Mouse (Mus musculus) right cerebral cortex, postnatal 10 days (tissue): ENCODE measurements around the gene Tcta.
A peak's percentile ranks its signal among the peaks of the same experiment; 100 is the strongest.
"Not testable (repeated sequence)": the region's sequence is repeated elsewhere in the genome, so short reads cannot be mapped to it uniquely, and the experiment has no call there.

Experiments used
- DNase-seq, 2 experiments: peaks; one replicate each; pipeline ENCODE4 v3.0.0; 2021; ENCODE audit warnings: low spot score in 2 of 2

The Tcta gene

DNA sequence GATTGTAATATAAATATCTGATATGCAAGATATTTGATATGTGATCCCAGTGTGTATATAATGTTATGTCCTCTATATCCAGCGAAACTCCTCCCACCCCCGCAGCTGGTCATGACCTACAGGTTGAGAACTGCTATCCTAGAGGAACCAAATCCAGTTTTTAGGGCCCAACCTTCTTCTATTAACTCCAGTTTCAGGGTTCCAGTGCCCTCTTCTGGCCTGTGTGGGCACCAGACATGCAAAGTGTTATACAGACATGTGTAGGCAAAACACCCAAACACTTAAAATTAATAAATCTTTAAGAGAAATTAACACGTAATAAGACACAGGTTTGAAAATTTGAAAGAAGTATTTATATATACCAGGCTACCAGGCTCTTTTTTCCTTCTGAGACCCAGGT, 11.6 kb upstream of the Tcta start:
- no peak for DNase-seq

DNA sequence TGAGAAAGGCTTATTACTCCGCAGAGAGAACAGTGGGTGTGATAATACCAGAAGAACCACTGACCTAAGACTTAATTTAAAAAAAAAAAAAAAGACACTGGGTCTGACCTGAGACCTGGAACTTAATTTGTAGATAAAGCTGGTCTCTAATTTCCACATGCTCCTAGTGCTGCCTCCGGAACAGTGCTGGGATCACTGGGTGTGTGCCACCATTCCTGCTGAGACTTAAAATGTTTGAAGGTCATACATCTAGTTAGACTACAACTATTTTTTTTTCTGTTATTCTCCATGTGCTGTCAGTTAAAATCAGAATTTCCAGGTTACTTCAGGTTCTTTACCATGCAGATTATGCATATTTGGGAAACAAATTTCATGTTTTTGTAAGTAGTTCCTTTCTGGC, 2.2 kb upstream of the Tcta start:
- no peak for DNase-seq

DNA sequence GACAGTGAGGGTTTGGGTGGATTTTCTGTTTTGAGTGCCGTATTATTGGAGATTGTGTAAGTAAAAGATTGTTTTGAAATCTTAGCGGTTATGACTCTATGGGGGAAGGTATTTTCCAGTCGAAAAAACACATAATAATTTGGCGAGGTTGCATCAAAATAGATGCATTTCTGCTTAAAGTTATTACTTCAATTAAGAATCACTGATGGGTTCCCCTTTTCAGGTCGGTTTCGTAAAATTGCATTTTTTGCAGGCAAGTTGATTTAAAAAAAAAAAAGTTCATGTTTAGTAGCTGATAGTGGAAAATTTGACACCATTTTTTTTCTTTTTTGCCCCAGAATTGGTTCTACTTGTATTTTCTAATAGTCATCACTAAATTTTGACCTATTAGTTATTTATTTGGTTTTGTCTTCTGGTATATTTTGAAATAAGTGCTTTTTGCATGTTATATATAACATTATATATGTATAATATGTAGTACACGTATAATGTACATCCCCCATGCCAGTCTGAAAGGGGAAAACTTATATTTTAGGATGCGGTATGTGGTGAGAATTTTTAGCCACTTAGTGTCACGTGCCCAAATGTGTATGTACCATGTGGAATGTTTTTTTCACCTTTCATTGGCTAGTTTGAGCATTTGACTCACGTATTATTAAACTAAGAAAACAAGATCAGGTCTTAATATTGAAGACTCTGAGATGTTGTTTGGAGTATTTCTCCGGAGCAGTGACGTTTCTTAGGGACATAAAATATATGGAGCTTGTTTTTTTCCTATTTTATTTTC, 1.3 kb upstream of the Tcta start:
- DNase-seq: no peak

DNA sequence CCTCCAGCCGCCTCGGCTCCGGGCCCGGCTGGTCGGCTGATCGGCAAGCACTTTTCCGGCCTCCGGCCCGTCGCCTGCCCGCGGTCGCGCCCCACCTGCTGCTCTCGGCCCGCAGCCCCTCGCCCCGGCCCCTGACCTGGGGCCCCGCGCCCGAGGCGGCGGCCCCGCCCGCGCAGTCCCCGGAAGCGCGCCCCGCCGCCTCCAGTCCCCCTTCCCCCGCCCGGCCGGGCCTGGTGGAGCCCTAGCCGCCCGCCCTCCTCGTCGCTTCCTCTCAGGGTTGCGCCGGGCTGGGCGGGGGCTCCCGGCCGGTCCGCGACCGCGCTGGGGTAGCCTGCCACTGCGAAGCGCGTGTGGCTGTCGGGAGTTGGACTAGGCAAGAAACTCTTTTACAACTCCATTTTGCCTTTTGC, 616 bp upstream of the Tcta start:
- peak in 1 of 2 experiments; percentile 77 for DNase-seq

DNA sequence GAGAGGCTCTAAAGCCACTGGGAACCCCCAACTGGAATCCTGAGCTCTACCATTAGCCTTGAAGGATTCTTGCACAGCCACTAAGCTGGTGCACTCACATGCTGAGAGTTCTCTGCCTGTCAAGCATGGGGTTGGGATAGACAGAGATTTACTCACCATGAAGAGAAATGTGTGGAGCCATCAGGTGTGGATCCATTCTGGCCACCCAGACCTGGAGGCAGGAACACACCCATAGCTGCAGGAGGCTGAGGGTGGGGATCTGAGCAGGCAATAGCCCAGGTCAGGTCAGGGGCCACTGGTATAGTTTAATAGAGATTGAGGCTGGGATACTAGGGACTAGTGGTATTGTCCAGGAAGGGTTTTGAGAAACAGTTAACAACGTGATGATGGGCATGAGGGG, 790 bp downstream of the Tcta start:
- DNase-seq: no peak

DNA sequence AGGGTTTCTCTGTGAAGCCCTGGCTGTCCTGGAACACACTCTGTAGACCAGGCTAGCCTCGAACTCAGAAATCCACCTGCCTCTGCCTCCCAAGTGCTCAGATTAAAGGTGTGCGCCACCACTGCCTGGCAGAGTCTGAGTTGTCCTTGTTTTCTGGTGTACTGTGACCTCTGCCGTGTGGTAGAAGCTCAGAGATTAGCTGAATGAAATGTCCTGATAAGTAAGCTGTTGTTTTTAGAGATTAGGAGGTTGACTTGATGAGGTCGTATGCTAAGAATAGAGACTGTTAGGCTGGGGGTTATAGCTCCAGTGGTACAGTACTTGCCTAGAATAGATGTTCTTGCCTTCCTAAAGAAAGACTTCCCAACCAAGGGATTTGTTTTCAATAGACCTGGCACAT, 1.2 kb downstream of the Tcta start:
- no peak for DNase-seq

DNA sequence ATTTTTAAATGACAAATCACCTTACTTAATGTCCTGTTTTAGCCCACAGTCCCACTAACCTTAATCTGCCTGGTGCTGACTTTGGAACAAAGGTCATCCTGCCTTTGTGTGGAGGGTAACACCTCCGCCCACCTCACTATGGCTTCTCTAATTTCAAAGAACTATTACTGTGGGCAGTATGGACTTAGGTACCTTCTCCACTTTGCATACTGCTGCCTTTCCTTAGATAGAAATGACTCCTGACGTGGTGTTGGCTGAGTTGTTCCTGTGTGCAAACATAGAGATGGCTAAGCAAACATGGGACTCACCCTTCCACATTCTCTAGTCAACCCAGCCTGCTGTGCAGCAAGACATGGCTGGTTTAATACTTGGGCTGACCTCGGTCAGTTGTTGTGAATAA, 4.1 kb downstream of the Tcta start:
- DNase-seq: no peak

DNA sequence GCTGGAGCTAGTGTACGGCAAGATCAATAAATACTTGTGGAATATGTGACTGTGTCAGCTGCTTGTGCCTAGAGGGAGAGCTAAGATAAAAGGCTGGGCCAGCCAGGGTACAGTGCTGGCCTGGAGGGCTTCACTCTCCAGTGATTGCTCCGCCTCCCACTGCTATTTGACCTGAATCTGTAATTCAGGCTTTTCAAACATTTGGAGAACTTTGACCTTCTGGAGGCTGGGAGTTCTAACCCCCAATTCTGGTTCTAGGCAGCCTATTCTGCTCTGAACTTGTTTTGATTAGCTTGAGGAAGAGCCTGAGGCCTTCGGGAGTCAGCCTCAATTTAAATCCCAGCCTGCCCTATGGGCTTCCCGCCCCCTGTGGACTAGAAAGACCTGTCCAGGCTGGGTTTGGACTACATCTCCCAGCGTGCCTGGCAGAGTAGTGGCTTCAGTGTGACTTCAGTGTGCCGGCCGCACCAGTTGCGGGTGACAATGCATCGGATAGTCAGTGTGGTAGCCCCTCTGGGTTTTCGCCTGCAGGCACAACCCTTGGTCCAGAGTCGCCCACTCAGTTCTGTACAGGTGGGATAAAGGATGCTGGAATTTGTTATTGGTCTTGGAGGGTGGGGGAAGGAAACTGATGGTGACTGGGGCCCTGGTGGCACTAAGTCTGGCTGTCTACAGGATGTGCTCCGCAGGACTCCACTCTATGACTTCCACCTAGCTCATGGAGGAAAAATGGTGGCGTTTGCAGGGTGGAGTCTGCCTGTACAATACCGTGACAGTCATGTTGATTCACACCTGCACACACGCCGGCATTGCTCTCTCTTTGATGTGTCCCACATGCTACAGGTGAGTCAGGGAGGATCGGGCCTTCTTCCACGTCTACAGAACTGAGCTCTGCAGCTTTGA, 9.3 kb downstream of the Tcta start, which contains the start of gene Amt:
Amt (plus strand) TSS at position 401 of the 903 bp plus-strand sequence.
- peak; percentile 56 to 61 for DNase-seq

DNA sequence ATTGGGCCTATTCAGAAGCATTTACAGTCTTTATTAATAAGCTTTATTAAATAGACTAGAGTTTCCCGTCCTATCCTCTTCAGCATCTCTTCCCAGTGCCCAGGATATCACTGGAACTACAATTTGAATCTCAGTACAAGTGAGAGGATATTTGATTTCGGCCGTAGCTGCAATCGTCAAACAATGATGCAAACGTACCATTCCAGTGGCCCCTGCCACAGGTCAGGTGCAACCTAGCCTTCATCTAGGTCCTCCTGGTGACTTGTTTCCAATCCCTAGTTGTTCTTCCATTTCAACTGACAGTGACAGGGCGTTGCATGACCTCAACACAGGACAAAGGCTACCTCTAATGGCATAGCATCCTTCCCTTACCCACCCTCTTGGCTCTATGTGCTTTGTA, 15.2 kb downstream of the Tcta start:
- DNase-seq: no peak

DNA sequence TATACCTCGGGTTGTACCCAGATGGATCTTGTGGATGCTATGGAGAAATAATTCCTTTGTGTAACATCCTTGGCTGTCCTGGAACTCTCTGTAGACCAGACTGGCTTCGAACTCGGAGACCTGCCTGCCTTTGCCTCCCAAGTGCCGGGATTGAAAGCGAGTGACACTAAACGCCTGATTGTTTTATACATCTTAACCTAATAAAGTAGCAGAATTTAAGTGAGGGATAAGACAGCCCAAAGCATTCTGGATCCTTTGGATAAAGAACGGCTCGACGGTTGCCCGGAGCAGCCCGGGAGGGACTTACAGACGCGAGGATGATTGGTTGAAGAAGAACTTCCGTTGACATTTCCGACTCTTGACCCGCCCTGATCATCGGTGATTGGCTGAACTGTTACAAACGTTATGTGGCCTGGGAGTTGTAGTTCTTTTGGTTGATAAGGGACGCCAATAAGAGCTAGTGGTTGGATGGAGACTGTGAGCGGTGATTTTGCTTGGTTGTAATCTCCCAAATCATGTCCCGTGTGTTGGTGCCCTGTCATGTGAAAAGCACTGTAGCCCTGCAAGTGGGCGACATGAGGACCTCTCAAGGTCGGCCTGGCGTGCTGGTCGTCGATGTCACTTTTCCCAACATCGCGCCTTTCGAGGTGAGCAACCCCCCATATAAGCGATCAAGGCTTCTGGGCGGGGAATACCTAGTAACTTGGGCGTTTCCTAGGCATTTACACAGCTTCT, 15.8 kb downstream of the Tcta start, which contains the start of gene Nicn1:
Nicn1 (plus strand) TSS at position 414 of the 735 bp plus-strand sequence.
- DNase-seq: peak; percentile 97 to 99

DNA sequence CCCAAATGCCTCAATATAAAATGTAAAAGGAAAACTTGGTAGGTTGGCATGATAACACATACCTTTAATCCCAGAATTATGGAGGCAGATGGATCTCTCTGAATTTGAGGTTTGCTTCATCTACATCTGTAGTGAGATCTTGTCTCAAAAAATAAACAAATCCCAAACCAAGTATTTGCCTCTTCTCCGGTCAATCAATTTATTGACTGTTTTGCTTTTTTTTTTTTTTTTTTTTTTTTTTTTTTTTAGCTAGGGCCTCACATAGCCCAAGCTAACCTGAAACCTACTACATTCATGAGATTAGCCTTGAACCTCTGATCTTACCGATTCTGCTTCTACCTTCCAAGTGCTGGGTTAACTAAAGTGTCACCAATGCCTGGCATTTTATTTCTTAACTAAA, 16.6 kb downstream of the Tcta start:
- DNase-seq: no peak

DNA sequence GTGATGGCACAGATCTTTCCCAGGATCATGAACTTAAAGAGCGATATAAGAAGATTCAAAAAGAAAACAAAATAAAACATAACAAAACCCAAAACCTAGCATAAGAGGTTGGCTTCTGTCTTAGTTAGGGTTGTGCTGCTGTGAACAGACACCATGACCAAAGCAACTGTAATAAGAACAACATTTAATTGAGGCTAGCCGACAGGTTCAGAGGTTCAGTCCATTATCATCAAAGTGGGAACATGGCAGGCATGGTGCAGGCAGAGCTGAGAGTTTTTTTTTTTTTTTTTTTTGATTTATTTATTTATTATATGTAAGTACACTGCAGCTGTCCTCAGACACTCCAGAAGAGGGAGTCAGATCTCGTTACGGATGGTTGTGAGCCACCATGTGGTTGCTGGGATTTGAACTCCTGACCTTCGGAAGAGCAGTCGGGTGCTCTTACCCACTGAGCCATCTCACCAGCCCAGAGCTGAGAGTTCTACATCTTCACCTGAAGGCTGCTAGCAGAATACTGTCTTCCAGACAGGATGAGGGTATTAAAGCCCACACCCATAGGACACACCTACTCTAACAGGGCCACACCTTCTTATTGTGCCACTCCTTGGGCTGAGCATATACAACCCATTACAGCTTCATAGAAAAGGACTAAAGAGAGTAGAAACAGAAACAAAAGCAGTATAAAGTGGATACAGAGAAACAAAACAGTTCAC, 18.3 kb downstream of the Tcta start:
- DNase-seq: not testable (repeated sequence)

DNA sequence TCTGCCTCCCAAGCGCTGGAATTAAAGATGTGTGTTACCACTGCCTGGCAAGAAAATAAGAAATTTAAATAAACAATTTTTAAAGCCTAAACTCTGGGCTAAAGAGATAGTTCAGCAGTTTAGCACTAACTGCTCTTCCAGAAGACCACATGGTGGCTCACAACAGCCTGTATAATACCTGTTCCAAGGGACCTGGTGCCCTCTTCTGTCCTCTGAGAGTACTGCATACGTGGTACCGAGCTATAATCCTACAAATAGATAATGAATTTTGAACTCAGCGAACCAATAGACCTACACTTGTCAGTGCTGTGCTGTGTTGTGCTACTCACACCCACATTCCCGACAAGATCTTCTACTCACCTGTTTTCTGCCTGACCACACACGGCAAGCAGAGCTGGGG, 21.6 kb downstream of the Tcta start:
- peak; percentile 67 to 75 for DNase-seq

DNA sequence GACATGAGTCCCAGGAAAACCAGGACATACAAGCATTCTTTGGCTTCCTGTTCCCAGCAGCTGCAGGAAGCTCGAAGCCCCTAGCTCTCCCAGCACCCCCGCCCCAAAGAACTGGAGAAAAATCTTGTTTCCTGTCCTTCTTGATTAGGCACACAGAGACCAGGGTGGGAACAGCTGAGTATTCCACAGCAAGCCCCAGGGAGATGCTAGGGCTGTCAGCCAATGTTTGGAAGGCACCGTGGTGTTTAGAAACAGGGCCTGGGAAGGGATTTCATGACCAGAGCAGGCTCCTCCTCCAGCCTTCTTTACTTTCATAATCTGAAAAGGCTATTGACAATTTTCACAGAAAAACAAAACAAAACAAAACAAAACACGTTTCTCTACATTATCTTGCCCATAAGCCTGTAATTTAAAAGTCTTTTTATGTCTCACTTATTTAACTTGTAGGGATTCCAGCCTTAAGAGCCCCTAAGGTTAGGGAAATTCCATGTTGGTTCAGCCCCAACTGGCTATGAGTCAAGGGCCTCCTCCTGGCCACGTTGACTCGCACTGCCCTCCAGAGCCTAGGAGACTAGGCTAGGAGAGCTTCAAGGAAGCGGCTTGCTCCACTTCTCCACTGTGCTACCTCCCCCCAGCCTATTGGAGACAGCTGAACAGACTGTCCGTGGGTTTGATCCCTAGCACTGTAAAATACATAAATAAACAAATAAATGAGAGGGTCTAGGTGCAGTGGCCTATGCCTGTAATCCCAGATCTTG, 25.7 kb downstream of the Tcta start:
- DNase-seq: peak in 1 of 2 experiments; percentile 49

DNA sequence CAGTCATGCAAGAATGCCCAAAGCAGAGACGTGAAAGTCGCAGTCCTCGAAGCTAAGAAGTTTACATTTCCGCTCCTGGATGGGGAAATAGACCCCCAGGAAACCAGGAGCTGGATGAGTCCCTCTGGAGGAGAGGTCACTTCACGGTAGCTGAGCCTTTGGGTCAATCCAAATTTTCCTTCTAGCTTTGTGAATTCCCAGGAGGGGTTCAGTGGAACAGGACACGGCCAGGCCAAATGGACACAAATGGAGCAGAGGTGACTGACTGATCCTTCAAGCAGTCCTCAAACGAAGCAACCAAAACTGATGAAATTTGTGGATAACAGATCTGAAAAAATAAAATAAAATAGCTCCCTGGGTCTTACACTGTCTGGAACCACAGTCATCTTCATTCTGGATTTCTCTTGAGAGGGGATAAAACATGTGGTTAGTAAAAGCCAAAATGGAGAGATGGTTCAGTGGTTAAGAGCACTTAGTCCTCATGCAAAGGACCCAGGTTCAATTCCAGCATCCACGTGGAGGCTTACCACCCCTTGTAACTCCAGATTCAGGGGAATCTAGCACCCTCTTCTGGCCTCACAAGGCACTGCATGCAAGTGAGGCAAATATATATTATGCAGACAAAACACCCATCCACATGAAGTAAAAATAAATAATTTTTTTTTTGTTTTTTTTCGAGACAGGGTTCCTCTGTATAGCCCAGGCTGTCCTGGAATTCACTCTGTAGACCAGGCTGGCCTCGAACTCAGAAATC, 27.1 kb downstream of the Tcta start:
- DNase-seq: no peak

DNA sequence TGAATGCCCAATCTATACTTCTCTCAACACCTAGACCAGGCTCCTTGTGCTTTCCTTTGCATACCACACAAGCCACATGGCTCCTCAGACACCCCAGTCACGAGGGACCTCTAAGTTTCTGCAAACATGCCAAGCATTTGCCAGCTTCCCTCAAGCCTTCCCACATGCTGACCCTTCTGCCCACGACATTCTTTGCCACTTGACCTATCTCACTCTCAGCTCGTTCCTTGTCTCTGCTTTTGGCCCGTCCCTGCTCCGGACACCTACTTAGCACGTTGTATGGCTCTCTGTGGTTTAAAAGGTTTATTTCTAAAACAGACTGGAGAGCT, 30.7 kb downstream of the Tcta start:
- DNase-seq: no peak

DNA sequence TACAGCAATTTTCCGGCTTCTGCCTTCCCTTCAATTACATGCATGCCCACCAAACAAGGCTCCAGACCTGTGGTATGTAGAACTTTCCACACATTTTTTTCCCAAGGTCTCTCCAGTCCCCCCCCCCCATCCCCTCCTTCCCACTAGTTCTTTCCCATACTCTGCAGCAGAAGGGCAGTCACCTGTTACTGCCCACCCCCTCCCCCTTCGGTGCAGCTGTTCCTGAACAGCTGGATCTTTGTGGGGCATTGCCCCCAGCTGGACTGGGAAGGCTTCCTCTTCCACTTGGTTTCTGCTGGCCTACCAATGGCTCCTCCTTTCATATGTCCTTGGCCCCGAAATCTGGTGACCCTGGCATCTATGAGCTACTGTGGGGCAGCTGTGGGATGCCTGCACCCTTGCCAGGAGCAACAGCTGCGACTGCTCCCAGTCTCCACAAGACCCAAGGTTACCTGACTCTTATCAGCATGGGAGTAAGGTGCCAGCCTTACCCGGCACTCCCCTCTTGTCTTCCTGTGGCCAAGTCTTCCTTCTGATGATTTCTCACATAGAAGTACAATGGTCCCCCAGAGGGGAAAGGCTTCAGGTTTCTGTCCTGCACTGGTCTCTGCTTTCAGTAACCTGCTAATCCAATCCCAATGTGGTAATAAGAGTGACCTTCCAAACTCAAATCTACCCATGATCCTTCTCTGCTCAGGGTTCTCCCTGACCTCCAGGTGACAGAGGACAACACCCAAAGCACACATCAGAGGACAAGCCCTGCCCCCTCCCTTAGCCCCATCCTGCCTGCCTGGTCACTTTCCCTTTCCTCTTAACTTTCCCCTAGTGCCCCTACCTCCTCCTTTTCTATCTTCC, 31.3 kb downstream of the Tcta start:
- DNase-seq: no peak

DNA sequence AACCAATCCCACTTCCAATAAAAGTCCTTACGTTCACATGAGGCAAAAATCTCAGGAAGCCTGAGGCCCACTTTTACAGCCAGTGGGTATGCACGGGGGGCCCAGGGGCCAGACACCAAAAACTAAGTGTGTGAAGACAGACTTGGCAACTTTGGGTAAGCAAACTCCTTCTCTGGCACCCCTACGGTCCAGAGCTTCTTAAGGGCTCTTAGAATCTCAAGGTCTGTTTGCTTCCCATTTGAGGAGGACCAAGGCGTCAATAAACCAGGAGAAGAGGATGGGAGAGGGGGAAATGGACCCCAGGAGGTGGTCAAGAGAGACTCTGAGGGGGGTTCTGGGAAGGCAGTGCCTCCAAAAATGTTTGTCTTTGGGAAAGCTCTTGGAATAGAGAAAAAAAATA, 32.5 kb downstream of the Tcta start:
- no peak for DNase-seq

DNA sequence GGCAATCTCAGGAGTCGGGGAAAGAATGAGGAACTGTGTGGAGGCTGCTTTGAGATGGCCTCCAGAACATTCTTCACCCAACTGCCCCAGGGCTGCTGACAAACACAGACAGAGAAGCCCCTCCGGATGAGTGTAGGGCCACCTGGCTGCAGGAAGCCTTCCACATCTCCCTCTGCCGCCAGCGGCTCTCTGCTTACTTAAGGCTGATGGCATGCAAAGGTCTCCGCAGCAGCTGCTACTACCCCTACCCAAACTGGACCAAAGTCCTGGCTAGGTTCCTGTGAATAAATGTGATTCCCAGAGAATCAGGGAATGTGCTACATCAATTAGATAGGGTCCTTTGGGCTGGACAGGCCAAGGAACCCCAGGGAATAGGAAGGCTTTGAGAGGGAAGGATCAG, 33.3 kb downstream of the Tcta start:
- DNase-seq: no peak
